Mouse (Mus musculus): ENCODE data around the gene Msi2. TPM values are rescaled to one million over a fixed set of nuclear protein-coding genes. Genes with fewer than 3 reads are reported as not detected.

The Msi2 gene
- polyA plus RNA-seq, 1 experiment from 2014 or later, result 2.9 TPM

DNA sequence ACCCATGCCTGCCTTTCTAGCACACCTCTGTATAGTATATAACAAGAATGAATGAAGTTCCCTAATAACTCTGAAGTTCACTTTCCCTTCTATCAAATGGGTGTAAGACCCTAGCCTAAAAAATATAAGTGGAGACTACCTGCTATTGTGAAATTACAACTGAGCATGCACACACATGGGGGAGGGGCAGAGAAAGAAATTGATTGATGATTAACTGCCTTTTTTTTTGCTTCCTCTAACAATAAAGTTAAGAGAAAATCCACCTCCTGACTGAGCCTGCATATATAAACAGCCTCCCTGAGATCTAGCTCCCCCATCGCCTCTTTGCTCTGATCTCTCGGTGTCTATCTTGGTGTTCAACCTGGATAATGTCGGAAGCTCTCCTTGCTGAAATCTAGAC is 118.1 kb downstream of the Msi2 start:
- peaks cover 29% of the 10 kb centered on the region for H3K4me1 ChIP-seq (ENCODE audit: control insufficient read depth, low read depth, low read length)
- no peaks in the 10 kb centered on the region for H3K9me3 ChIP-seq (replicated peaks; ENCODE audit: control insufficient read depth, low read length)
- H3K4me2 ChIP-seq (ENCODE audit: low read depth, low read length), result no peak overlapping the region
- 0 out of 2 replicates have a peak overlapping the region, but pooled peaks have one; percentile 16 for H3K27ac ChIP-seq (ENCODE audit: low read length)
- H3K9ac ChIP-seq (ENCODE audit: low read depth, low read length), result no peak overlapping the region
- H3K27me3 ChIP-seq (ENCODE audit: control insufficient read depth, insufficient read depth, low read depth, low read length), result no peaks in the 10 kb centered on the region
- no peak overlapping the region for H3K4me3 ChIP-seq (ENCODE audit: low read depth, low read length)
- H3K36me3 ChIP-seq (ENCODE audit: control insufficient read depth, insufficient read depth), result no peaks in the 10 kb centered on the region; the same call in 1 of the 2 replicates
- ATAC-seq (ENCODE audit: low read depth), result 0 out of 2 replicates have a peak, but pooled peaks have one; percentile 14
- WGBS (ENCODE audit: insufficient replicate concordance), result 82% methylated on average over 3 of the region's 3 CpGs

DNA sequence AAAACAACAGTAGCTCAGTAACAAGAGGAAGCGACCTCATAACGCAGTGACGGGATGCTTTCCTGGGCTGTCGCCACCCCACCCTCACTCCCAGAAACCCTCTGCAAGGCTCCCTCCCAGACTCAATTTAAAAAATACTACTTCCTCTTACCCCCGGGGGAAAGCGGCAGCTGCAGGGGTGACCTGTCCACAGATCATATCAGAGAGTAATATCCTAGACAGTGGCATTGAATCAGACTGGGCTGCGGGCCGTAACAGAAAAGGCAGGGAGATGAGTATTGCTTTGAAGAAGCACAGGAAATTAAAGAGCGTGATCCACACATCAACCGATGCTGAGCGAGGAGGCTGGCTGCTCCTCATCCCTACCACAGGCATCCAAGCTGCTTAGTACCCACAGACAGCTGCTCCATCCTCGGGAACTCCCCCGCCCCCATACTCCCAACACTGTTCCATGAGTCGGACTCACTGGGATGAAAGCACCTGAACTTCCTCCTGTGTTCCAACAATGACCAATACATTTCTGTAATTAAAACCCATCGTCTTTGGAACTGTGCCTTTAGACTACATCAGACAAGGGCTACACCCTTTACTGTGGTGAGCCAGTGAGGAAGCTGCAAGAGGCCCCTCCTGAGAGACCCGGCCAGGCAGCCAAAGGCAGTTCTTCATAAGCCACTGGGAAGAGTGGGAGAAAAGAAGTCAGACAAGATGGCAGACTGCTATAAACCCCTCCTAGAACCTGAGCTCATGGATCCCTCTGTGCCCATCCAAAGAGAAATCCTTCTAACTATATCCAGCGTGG is 118.8 kb downstream of the Msi2 start:
- H3K9ac ChIP-seq (ENCODE audit: low read depth, low read length), result no peak overlapping the region
- peaks cover 23% of the 10 kb centered on the region for H3K4me1 ChIP-seq (ENCODE audit: control insufficient read depth, low read depth, low read length)
- no peak for ATAC-seq (ENCODE audit: low read depth)
- 24% methylated on average over 17 of the region's 17 CpGs for WGBS (ENCODE audit: insufficient replicate concordance)
- H3K4me2 ChIP-seq (ENCODE audit: low read depth, low read length), result no peak overlapping the region; the same call in 1 of the 2 replicates
- no peaks in the 10 kb centered on the region for H3K27me3 ChIP-seq (ENCODE audit: control insufficient read depth, insufficient read depth, low read depth, low read length)
- 0 out of 2 replicates have a peak overlapping the region, but pooled peaks have one; percentile 11 for H3K27ac ChIP-seq (ENCODE audit: low read length)
- no peaks in the 10 kb centered on the region for H3K9me3 ChIP-seq (replicated peaks; ENCODE audit: control insufficient read depth, low read length)
- H3K4me3 ChIP-seq (ENCODE audit: low read depth, low read length), result no peak overlapping the region
- no peaks in the 10 kb centered on the region; the same call in 1 of the 2 replicates for H3K36me3 ChIP-seq (ENCODE audit: control insufficient read depth, insufficient read depth)

DNA sequence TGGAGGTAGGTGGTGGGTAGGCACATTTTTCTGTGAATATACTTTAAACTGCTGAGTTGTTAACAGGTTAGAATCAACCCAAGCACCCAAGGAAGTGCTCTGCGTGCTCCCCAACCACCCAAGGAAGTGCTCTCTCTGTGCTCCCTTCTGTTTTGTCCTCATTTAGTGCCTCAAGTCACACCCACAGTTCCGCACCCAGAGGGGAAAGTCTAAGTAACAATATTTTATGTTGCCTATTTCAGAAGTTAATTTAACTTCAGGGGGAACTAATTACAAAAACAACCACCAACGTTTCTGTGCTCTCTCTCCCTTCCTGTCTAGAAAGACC is 119.5 kb downstream of the Msi2 start:
- no peak overlapping the region for H3K27ac ChIP-seq (ENCODE audit: low read length)
- H3K4me3 ChIP-seq (ENCODE audit: low read depth, low read length), result no peak overlapping the region
- no peaks in the 10 kb centered on the region for H3K9me3 ChIP-seq (replicated peaks; ENCODE audit: control insufficient read depth, low read length)
- no peak overlapping the region for H3K9ac ChIP-seq (ENCODE audit: low read depth, low read length)
- ATAC-seq (ENCODE audit: low read depth), result no peak
- no peaks in the 10 kb centered on the region for H3K27me3 ChIP-seq (ENCODE audit: control insufficient read depth, insufficient read depth, low read depth, low read length)
- no peaks in the 10 kb centered on the region; the same call in 1 of the 2 replicates for H3K36me3 ChIP-seq (ENCODE audit: control insufficient read depth, insufficient read depth)
- WGBS (ENCODE audit: insufficient replicate concordance), result 35% methylated on average over 3 of the region's 3 CpGs
- H3K4me2 ChIP-seq (ENCODE audit: low read depth, low read length), result no peak overlapping the region
- H3K4me1 ChIP-seq (ENCODE audit: control insufficient read depth, low read depth, low read length), result peaks cover 20% of the 10 kb centered on the region

DNA sequence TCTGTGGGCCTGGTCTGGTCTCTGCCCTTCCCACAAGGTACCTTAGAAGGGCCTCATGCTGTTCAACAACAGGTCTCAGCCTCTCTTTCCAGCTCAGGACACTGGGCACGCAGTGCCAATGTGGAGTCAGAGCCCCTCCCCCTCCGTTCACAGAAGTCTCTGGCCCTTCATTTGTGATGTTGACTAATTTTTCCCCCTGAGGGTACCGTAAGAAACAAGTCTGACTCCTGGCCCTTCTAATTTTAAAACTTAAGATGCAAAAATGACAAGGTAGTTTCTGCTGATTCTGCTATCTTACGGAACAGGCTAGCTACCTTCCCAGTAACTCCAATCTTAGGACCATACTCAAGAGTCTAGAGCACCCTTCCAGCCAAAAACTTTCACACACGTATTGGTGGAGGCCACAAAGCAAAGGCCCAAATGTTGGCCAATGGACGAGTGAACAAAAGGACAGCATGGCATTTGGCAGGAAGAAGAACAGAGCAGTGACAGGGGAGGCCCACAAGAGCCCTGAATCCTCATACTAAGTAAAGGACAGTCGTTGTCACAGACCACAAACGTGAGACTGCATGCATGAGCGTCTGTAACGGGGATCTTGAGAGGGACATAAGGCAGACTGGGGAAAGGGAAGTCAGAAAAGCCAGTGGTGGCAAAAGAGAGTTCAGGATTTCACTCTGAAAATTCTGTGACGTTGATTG is 120.0 kb downstream of the Msi2 start:
- no peak overlapping the region for H3K9ac ChIP-seq (ENCODE audit: low read depth, low read length)
- no peak overlapping the region for H3K4me2 ChIP-seq (ENCODE audit: low read depth, low read length)
- peaks cover 18% of the 10 kb centered on the region for H3K4me1 ChIP-seq (ENCODE audit: control insufficient read depth, low read depth, low read length)
- H3K27ac ChIP-seq (ENCODE audit: low read length), result no peak overlapping the region
- no peaks in the 10 kb centered on the region for H3K9me3 ChIP-seq (replicated peaks; ENCODE audit: control insufficient read depth, low read length)
- no peaks in the 10 kb centered on the region; the same call in 1 of the 2 replicates for H3K36me3 ChIP-seq (ENCODE audit: control insufficient read depth, insufficient read depth)
- H3K27me3 ChIP-seq (ENCODE audit: control insufficient read depth, insufficient read depth, low read depth, low read length), result no peaks in the 10 kb centered on the region
- 38% methylated on average over 11 of the region's 11 CpGs for WGBS (ENCODE audit: insufficient replicate concordance)
- ATAC-seq (ENCODE audit: low read depth), result no peak
- H3K4me3 ChIP-seq (ENCODE audit: low read depth, low read length), result no peak overlapping the region

DNA sequence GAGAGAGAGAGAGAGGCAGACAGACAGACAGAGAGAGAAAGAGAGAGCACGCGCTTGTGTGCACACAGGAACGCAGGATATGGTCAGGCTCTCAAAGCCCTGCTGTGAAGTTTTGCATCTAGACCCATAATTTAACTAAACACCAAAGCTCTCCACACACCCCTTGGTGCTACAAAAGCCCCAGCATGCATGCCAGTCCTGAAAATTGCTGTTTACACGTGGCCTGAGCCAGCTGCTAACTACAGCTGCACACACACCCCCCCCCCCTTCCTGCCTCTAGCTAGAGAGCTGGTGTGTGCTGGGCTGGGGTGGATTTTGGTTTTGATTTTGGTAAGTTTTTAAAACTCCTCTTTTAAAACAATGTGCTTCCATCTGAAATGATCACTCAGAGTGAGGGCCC is 122.7 kb downstream of the Msi2 start:
- H3K9ac ChIP-seq (ENCODE audit: low read depth, low read length), result no peak overlapping the region
- H3K4me2 ChIP-seq (ENCODE audit: low read depth, low read length), result no peak overlapping the region
- H3K27me3 ChIP-seq (ENCODE audit: control insufficient read depth, insufficient read depth, low read depth, low read length), result no peaks in the 10 kb centered on the region
- H3K4me1 ChIP-seq (ENCODE audit: control insufficient read depth, low read depth, low read length), result peaks cover 12% of the 10 kb centered on the region
- WGBS (ENCODE audit: insufficient replicate concordance), result 77% methylated on average over 4 of the region's 4 CpGs
- no peaks in the 10 kb centered on the region for H3K36me3 ChIP-seq (ENCODE audit: control insufficient read depth, insufficient read depth)
- no peak for ATAC-seq (ENCODE audit: low read depth)
- H3K27ac ChIP-seq (ENCODE audit: low read length), result no peak overlapping the region
- H3K9me3 ChIP-seq (replicated peaks; ENCODE audit: control insufficient read depth, low read length), result no peaks in the 10 kb centered on the region
- H3K4me3 ChIP-seq (ENCODE audit: low read depth, low read length), result no peak overlapping the region

DNA sequence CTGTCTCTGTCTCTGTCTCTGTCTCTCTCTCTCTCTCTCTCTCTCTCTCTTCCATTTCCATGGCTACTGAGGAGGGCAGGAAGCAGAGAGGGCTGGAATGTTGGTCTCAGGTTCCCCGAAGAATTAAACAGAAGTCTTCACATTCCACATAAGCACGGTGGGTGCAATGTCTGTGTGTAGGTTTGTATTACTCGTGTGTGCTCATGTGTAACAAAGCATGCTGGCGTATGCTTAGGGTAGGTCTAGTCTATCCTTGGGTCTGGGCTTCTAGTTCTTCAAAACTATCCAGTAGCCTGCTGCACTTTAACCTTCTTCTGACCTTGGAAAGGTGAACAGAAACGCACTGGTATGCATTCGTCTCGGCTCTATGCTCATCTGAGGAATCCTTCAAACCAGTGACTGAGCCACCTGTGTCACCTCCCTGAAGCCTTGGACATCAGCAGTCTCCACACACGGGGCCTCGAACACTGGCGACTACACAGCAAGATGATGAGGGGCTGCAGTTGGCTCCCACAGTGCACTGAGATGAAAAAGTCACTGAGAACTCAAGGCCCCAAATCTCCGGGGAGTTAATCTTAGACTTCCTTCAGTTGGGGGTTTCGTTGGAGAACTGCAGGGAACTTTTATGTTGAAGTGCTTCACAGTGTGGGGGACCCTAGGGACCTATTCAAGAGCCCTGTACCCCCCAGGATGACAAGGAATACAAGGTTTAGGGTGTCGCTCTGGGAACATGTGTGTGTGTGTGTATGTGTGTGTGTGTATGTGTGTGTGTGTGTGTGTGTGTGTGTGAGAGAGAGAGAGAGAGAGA is 123.3 kb downstream of the Msi2 start:
- Histone ChIP-seq H3K4me2 (ENCODE audit: low read depth, low read length) (no peak overlapping the region), H3K9ac (ENCODE audit: low read depth, low read length) (no peak overlapping the region), H3K4me3 (ENCODE audit: low read depth, low read length) (no peak overlapping the region), H3K27me3 (ENCODE audit: control insufficient read depth, insufficient read depth, low read depth, low read length) (no peaks in the 10 kb centered on the region), H3K9me3 (replicated peaks; ENCODE audit: control insufficient read depth, low read length) (no peaks in the 10 kb centered on the region), H3K36me3 (ENCODE audit: control insufficient read depth, insufficient read depth) (no peaks in the 10 kb centered on the region), H3K4me1 (ENCODE audit: control insufficient read depth, low read depth, low read length) (peaks cover 8% of the 10 kb centered on the region), H3K27ac (ENCODE audit: low read length) (no peak overlapping the region)
- ATAC-seq (ENCODE audit: low read depth), result no peak
- WGBS (ENCODE audit: insufficient replicate concordance), result 68% methylated on average over 13 of the region's 13 CpGs

DNA sequence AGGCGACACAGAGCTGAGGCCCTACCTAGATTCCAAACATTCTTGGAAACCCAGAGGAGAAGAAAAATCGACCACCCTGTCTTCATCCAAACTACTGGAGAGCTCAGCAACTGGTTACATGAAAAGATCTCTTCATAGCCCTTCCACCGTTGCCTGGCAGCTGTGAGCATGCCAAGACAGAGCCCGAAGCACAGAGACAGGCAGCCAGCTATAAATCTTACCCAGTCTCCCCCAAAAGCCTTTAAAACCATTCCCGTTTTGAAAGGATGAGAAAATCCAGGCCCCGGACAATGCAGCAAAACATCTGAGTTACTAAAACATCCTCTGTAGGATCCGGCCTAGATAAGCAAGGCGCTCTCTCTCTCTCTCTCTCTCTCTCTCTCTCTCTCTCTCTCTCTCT is 124.3 kb downstream of the Msi2 start:
- 63% methylated on average over 7 of the region's 8 CpGs for WGBS (ENCODE audit: insufficient replicate concordance)
- Histone ChIP-seq H3K9ac (ENCODE audit: low read depth, low read length) (no peak overlapping the region), H3K27ac (ENCODE audit: low read length) (no peak overlapping the region), H3K27me3 (ENCODE audit: control insufficient read depth, insufficient read depth, low read depth, low read length) (no peaks in the 10 kb centered on the region), H3K9me3 (replicated peaks; ENCODE audit: control insufficient read depth, low read length) (no peaks in the 10 kb centered on the region), H3K4me3 (ENCODE audit: low read depth, low read length) (no peak overlapping the region), H3K4me2 (ENCODE audit: low read depth, low read length) (no peak overlapping the region), H3K4me1 (ENCODE audit: control insufficient read depth, low read depth, low read length) (no peaks in the 10 kb centered on the region; the same call in 1 of the 2 replicates), H3K36me3 (ENCODE audit: control insufficient read depth, insufficient read depth) (no peaks in the 10 kb centered on the region)
- ATAC-seq (ENCODE audit: low read depth), result no peak

DNA sequence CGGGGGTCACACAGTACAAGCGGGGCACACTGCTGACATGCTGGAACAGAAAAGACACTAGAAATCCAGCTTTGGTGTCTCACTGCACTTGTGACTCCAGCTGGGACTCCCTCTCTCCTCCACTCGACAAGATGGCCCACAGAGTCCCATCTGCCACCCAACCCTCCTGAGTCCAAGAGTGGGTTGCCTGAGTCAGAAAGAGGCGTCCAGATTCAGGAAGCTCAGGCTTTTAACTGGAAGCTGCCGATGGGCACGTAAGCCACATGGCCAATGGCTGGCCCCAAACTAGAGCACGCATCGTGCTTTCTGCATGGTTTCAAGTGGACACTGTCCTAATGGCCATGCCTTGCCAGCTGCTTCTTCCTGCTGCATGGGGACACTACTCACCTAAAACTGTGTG is 126.2 kb downstream of the Msi2 start:
- 84% methylated on average over 8 of the region's 8 CpGs for WGBS (ENCODE audit: insufficient replicate concordance)
- H3K4me2 ChIP-seq (ENCODE audit: low read depth, low read length), result no peak overlapping the region
- no peaks in the 10 kb centered on the region for H3K36me3 ChIP-seq (ENCODE audit: control insufficient read depth, insufficient read depth)
- no peak overlapping the region for H3K4me3 ChIP-seq (ENCODE audit: low read depth, low read length)
- H3K27ac ChIP-seq (ENCODE audit: low read length), result no peak overlapping the region
- no peaks in the 10 kb centered on the region for H3K4me1 ChIP-seq (ENCODE audit: control insufficient read depth, low read depth, low read length)
- no peak overlapping the region for H3K9ac ChIP-seq (ENCODE audit: low read depth, low read length)
- H3K27me3 ChIP-seq (ENCODE audit: control insufficient read depth, insufficient read depth, low read depth, low read length), result no peaks in the 10 kb centered on the region
- no peaks in the 10 kb centered on the region for H3K9me3 ChIP-seq (replicated peaks; ENCODE audit: control insufficient read depth, low read length)
- ATAC-seq (ENCODE audit: low read depth), result no peak

All from liver, embryonic 16.5 days (tissue).